Mouse (Mus musculus) forebrain, postnatal 0 days (tissue): ENCODE data around the gene Acr. TPM values are rescaled to one million over a fixed set of nuclear protein-coding genes. Genes with fewer than 3 reads are reported as not detected.

Experiments used
- ATAC-seq: fragments of 200-750 bp; cut with Nextera tagmentation; 2 replicates; pipeline ENCODE4 v1.8.0; 2017; ENCODE audit warnings: mild to moderate bottlenecking, moderate library complexity
- DNase-seq: peaks from one replicate; pipeline ENCODE4 v3.0.0-alpha.2; 2015
- H3K27ac ChIP-seq: fragments of 300-500 bp; sonication (generic); 2 replicates; pipeline ENCODE4 v1.5.1; 2014; ENCODE audit warnings: low read depth, mild to moderate bottlenecking, antibody characterized with exemption, low read length, moderate library complexity, mixed read lengths
- H3K27me3 ChIP-seq: fragments of 300-500 bp; sonication (generic); 2 replicates; pipeline ENCODE4 v1.6.1; 2014; ENCODE audit warnings: mild to moderate bottlenecking, low read length, mixed read lengths; ENCODE audit not compliant: insufficient read depth
- H3K36me3 ChIP-seq: fragments of 300-500 bp; sonication (generic); 2 replicates; pipeline ENCODE4 v1.6.1; 2014; ENCODE audit warnings: mild to moderate bottlenecking, moderate library complexity; ENCODE audit not compliant: insufficient read depth
- H3K4me1 ChIP-seq: fragments of 300-500 bp; sonication (generic); 2 replicates; pipeline ENCODE4 v1.6.1; 2014; ENCODE audit warnings: antibody characterized with exemption; ENCODE audit not compliant: insufficient read depth
- H3K4me2 ChIP-seq: fragments of 300-500 bp; sonication (generic); 2 replicates; pipeline ENCODE4 v1.6.1; 2014; ENCODE audit warnings: low read depth, mild to moderate bottlenecking, moderate library complexity
- H3K4me3 ChIP-seq: fragments of 300-500 bp; sonication (generic); 2 replicates; pipeline ENCODE4 v1.5.1; 2014; ENCODE audit warnings: low read depth, low read length, mixed read lengths
- H3K9ac ChIP-seq: fragments of 300-500 bp; sonication (generic); 2 replicates; pipeline ENCODE4 v1.6.1; 2014; ENCODE audit warnings: mild to moderate bottlenecking
- H3K9me3 ChIP-seq: fragments of 300-500 bp; sonication (generic); 2 replicates; pipeline ENCODE4 v1.6.1; 2016; ENCODE audit warnings: low read length
- CTCF ChIP-seq: sonication (generic); IDR thresholded peaks from 2 replicates; pipeline ENCODE4 v1.5.1; 2016; ENCODE audit warnings: antibody characterized with exemption, control low read depth, low read depth
- WGBS: fragments of 180-500 bp; shearing (Covaris S2); extraction: QIAGEN DNeasy Blood & Tissue Kit; methylation state at CpG from one replicate; pipeline ENCODE4 v1.1.7; 2014; 5-methylcytosine and 5-hydroxymethylcytosine counted together
- polyA plus RNA-seq: library from polyadenylated mRNA; unstranded; fragments of >200 nt; fragmentation: Nextera tagmentation; extraction: Ambion mirVana; gene quantifications from 2 replicates; pipeline ENCODE4 v1.2.1, GENCODE M21; 2015
- total RNA-seq: library from RNA; depleted of rRNA; stranded (reverse); fragments of >200 nt; gene quantifications from 2 replicates; pipeline ENCODE4 v1.2.3, GENCODE M21; 2014; rRNA removed

Gene Acr
- total and polyA plus RNA-seq, 2 experiments from 2014 or later, result 2.0 to 3.6 TPM

- no peak overlapping the region for H3K4me3 ChIP-seq
- H3K27ac ChIP-seq, result no peak overlapping the region
- DNase-seq, result peak; percentile 82
- no peaks in the 10 kb centered on the region for H3K27me3 ChIP-seq
- H3K4me2 ChIP-seq, result no peak overlapping the region
- peak; percentile 62 for ATAC-seq
- H3K4me1 ChIP-seq, result no peaks in the 10 kb centered on the region
- H3K9me3 ChIP-seq, result no peaks in the 10 kb centered on the region
- WGBS, result 70% methylated on average over 12 of the region's 12 CpGs
- no peak overlapping the region for H3K9ac ChIP-seq
- no peaks in the 10 kb centered on the region for H3K36me3 ChIP-seq
- TF ChIP-seq CTCF, result peak; percentile 95
These were observed 54.3 kb downstream of the Acr start for GRCm38 (mm10) chr15:89622312-89622958.

- no peak overlapping the region for H3K9ac ChIP-seq
- H3K4me3 ChIP-seq, result no peak overlapping the region
- no peaks in the 10 kb centered on the region for H3K36me3 ChIP-seq
- H3K27ac ChIP-seq, result no peak overlapping the region
- no peak for DNase-seq
- H3K4me1 ChIP-seq, result no peaks in the 10 kb centered on the region
- no peak overlapping the region for H3K4me2 ChIP-seq
- no peak for TF ChIP-seq CTCF
- WGBS, result 62% methylated on average over 5 of the region's 5 CpGs
- H3K27me3 ChIP-seq, result no peaks in the 10 kb centered on the region
- no peaks in the 10 kb centered on the region for H3K9me3 ChIP-seq
- no peak for ATAC-seq
These were observed 55.0 kb downstream of the Acr start for GRCm38 (mm10) chr15:89622959-89623625.

- Histone ChIP-seq H3K4me1 (no peaks in the 10 kb centered on the region), H3K36me3 (no peaks in the 10 kb centered on the region), H3K9me3 (no peaks in the 10 kb centered on the region), H3K9ac (no peak overlapping the region), H3K4me2 (no peak overlapping the region), H3K27ac (no peak overlapping the region), H3K27me3 (no peaks in the 10 kb centered on the region), H3K4me3 (no peak overlapping the region)
- DNase-seq (peak; percentile 91), ATAC-seq (peak; percentile 68)
- WGBS, result 2% methylated on average over 6 of the region's 6 CpGs
- peak; percentile 99 for TF ChIP-seq CTCF
These were observed 55.5 kb downstream of the Acr start for GRCm38 (mm10) chr15:89623626-89623959.

Other genes starting within 250 kb of the Acr start
- gene Adm2, start 245.6 kb upstream of the Acr start, total RNA-seq, result not detected in 2 replicates
- not detected in 2 replicates for gene Adm2, start 245.6 kb upstream of the Acr start, polyA plus RNA-seq
- gene Miox, start 233.9 kb upstream of the Acr start, total RNA-seq, result not detected in 2 replicates
- gene Miox, start 233.9 kb upstream of the Acr start, polyA plus RNA-seq, result not detected in 2 replicates
- gene Lmf2, start 212.7 kb upstream of the Acr start, total RNA-seq, result 12.5 and 17.0 TPM in 2 replicates
- gene Lmf2, start 212.7 kb upstream of the Acr start, polyA plus RNA-seq, result 24.7 and 25.4 TPM in 2 replicates
- gene Ncaph2, start 212.6 kb upstream of the Acr start, total RNA-seq, result 88.4 and 93.8 TPM in 2 replicates
- 94.9 and 95.1 TPM in 2 replicates for gene Ncaph2, start 212.6 kb upstream of the Acr start, polyA plus RNA-seq
- 34.6 and 37.6 TPM in 2 replicates for gene Sco2, start 194.5 kb upstream of the Acr start, total RNA-seq
- gene Sco2, start 194.5 kb upstream of the Acr start, polyA plus RNA-seq, result 24.0 and 24.2 TPM in 2 replicates
- gene Tymp, start 191.3 kb upstream of the Acr start, total RNA-seq, result 3.7 and 5.2 TPM in 2 replicates
- gene Tymp, start 191.3 kb upstream of the Acr start, polyA plus RNA-seq, result 3.5 and 4.1 TPM in 2 replicates
- 3.5 and 5.0 TPM in 2 replicates for gene Odf3b, start 189.0 kb upstream of the Acr start, total RNA-seq
- 6.9 and 9.9 TPM in 2 replicates for gene Odf3b, start 189.0 kb upstream of the Acr start, polyA plus RNA-seq
- 0.10 and 0.23 TPM in 2 replicates for gene Klhdc7b, start 183.4 kb upstream of the Acr start, total RNA-seq
- 0.11 TPM in 1 of 2 replicates, not detected in the other for gene Klhdc7b, start 183.4 kb upstream of the Acr start, polyA plus RNA-seq
- not detected in 2 replicates for gene Syce3, start 157.8 kb upstream of the Acr start, total RNA-seq
- 0.49 TPM in 1 of 2 replicates, not detected in the other for gene Syce3, start 157.8 kb upstream of the Acr start, polyA plus RNA-seq
- gene Cpt1b, start 142.5 kb upstream of the Acr start, total RNA-seq, result 5.0 TPM in 2 replicates
- gene Cpt1b, start 142.5 kb upstream of the Acr start, polyA plus RNA-seq, result 1.1 and 1.3 TPM in 2 replicates
- 0.90 and 1.3 TPM in 2 replicates for gene C730034F03Rik, start 138.7 kb upstream of the Acr start, total RNA-seq
- gene C730034F03Rik, start 138.7 kb upstream of the Acr start, polyA plus RNA-seq, result 1.3 and 2.3 TPM in 2 replicates
- 1.7 and 1.8 TPM in 2 replicates for gene Gm44502, start 138.6 kb upstream of the Acr start, total RNA-seq
- not detected in 2 replicates for gene Gm44502, start 138.6 kb upstream of the Acr start, polyA plus RNA-seq
- 56.9 and 59.9 TPM in 2 replicates for gene Chkb, start 138.4 kb upstream of the Acr start, total RNA-seq
- gene Chkb, start 138.4 kb upstream of the Acr start, polyA plus RNA-seq, result 78.2 and 92.4 TPM in 2 replicates
- gene Mapk8ip2, start 114.4 kb upstream of the Acr start, total RNA-seq, result 95.3 and 95.8 TPM in 2 replicates
- gene Mapk8ip2, start 114.4 kb upstream of the Acr start, polyA plus RNA-seq, result 57.8 and 70.9 TPM in 2 replicates
- 24.5 and 32.4 TPM in 2 replicates for gene Arsa, start 90.9 kb upstream of the Acr start, total RNA-seq
- gene Arsa, start 90.9 kb upstream of the Acr start, polyA plus RNA-seq, result 25.4 and 29.0 TPM in 2 replicates
- gene Shank3, start 68.7 kb upstream of the Acr start, total RNA-seq, result 38.9 and 42.4 TPM in 2 replicates
- 5.9 and 10.6 TPM in 2 replicates for gene Shank3, start 68.7 kb upstream of the Acr start, polyA plus RNA-seq
- gene Rabl2, start 23.6 kb downstream of the Acr start, total RNA-seq, result 38.6 and 51.3 TPM in 2 replicates
- 62.4 and 62.6 TPM in 2 replicates for gene Rabl2, start 23.6 kb downstream of the Acr start, polyA plus RNA-seq